Mouse (Mus musculus): ENCODE measurements around the gene Slc10a6.

DNA sequence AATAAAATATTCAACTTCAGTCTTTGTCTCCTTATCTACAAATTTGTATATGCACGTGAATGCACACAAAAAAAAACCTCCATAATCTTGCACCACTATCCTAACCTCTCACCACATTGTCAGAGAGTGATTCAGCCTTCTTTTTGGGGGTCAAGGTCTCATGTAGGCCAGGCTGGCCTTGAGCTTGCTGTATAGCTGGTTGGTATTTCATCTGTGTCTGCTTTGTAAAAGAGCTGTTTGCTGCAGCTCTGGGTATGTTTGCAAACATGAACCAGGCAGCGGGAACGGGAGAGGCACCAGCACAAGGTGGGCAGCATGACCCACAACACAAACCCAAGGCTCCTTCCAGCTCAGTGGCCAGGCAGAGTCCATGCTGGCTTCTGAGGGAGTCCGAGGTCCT lies 44.4 kb upstream of the Slc10a6 start:
- TF ChIP-seq EP300 (IDR thresholded peaks at IDR 0.05; ENCODE audit: low read depth) (no peak), CTCF (IDR thresholded peaks at IDR 0.05; ENCODE audit: low read depth) (no peak)
